Mouse (Mus musculus): ENCODE results near the gene Kdm4a. TPM values are rescaled to one million over a fixed set of nuclear protein-coding genes. Genes with fewer than 3 reads are reported as not detected.

The Kdm4a gene
- total and polyA plus RNA-seq, 3 experiments = 36.9 to 58.8 (median 43.6) TPM

GRCm38 (mm10) chr4:118152020-118152785 lies 27.6 kb downstream of the Kdm4a start:
- Histone ChIP-seq H3K4me3 (replicated peaks in 1 of 3; ENCODE audit: low read depth in 2 of 3, low read length in 2 of 3, poor library complexity in 1 of 3) (no peak overlapping the region), H3K27ac (ENCODE audit: insufficient read depth, low read depth) (no peak overlapping the region), H3K9me3 (replicated peaks; ENCODE audit: low read length) (no peaks in the 10 kb centered on the region), H3K79me2 (replicated peaks; ENCODE audit: control insufficient read depth, extremely low read depth, insufficient read depth, poor library complexity, severe bottlenecking) (no peaks in the 10 kb centered on the region), H3K27me3 (replicated peaks) (no peaks in the 10 kb centered on the region), H3K4me1 (ENCODE audit: control insufficient read depth in 1 of 2, insufficient read depth in 2 of 2) (peaks cover 31 to 61% of the 10 kb centered on the region in 2 experiments), H3K4me2 (ENCODE audit: insufficient read depth, low read depth, poor library complexity, severe bottlenecking) (no peak overlapping the region), H3K36me3 (replicated peaks in 1 of 2; ENCODE audit: control insufficient read depth in 1 of 2, insufficient read depth in 1 of 2, low read length in 1 of 2) (peaks cover 81 to 92% of the 10 kb centered on the region in 2 experiments), H3K9ac (ENCODE audit: insufficient read depth, low read depth) (no peak overlapping the region)
- in situ Hi-C loops (cut with MboI; ENCODE audit: low pct_ligation_motif_present, low pct_unique_long_range_greater_than_20kb, low sequenced_read_pairs) (no loop called here), dilution Hi-C loops (cut with MboI; ENCODE audit: extremely low pct_ligation_motif_present, extremely low pct_unique_long_range_greater_than_20kb, low sequenced_read_pairs) (no loop called here)
- TF ChIP-seq MAX (IDR thresholded peaks at IDR 0.05; ENCODE audit: low read length) (no peak), ELF1 (IDR thresholded peaks at IDR 0.05; ENCODE audit: low read depth, low read length) (peak; percentile 58), NRF1 (IDR thresholded peaks at IDR 0.05; ENCODE audit: low read depth, low read length) (no peak)
- peak; percentile 53 for DNase-seq (ENCODE audit: extremely low read depth)

GRCm38 (mm10) chr4:118150804-118151203 lies 29.0 kb downstream of the Kdm4a start:
- H3K79me2 ChIP-seq (replicated peaks; ENCODE audit: control insufficient read depth, extremely low read depth, insufficient read depth, poor library complexity, severe bottlenecking) = no peaks in the 10 kb centered on the region
- dilution Hi-C loops (cut with MboI; ENCODE audit: extremely low pct_ligation_motif_present, extremely low pct_unique_long_range_greater_than_20kb, low sequenced_read_pairs) = no loop called here

GRCm38 (mm10) chr4:118149956-118150680 lies 29.7 kb downstream of the Kdm4a start:
- TF ChIP-seq MYC (IDR thresholded peaks at IDR 0.05; ENCODE audit: low read depth, low read length) = no peak
- TF ChIP-seq SIN3A (IDR thresholded peaks at IDR 0.05; ENCODE audit: low read length) = no peak
- Histone ChIP-seq H3K36me3 (replicated peaks in 1 of 2; ENCODE audit: control insufficient read depth in 1 of 2, insufficient read depth in 1 of 2, low read length in 1 of 2) (peaks cover 84 to 93% of the 10 kb centered on the region in 2 experiments), H3K27me3 (replicated peaks) (no peaks in the 10 kb centered on the region), H3K9ac (ENCODE audit: insufficient read depth, low read depth) (no peak overlapping the region), H3K4me3 (replicated peaks in 1 of 3; ENCODE audit: low read depth in 2 of 3, low read length in 2 of 3, poor library complexity in 1 of 3) (no peak overlapping the region), H3K79me2 (replicated peaks; ENCODE audit: control insufficient read depth, extremely low read depth, insufficient read depth, poor library complexity, severe bottlenecking) (no peaks in the 10 kb centered on the region), H3K4me2 (ENCODE audit: insufficient read depth, low read depth, poor library complexity, severe bottlenecking) (no peak overlapping the region), H3K9me3 (replicated peaks; ENCODE audit: low read length) (no peaks in the 10 kb centered on the region), H3K4me1 (ENCODE audit: control insufficient read depth in 1 of 2, insufficient read depth in 2 of 2) (peaks cover 33 to 76% of the 10 kb centered on the region in 2 experiments), H3K27ac (ENCODE audit: insufficient read depth, low read depth) (peak overlapping the region; percentile 45)
- in situ Hi-C loops (cut with MboI; ENCODE audit: low pct_ligation_motif_present, low pct_unique_long_range_greater_than_20kb, low sequenced_read_pairs) = no loop called here
- no peak for DNase-seq (ENCODE audit: extremely low read depth)
- dilution Hi-C loops (cut with MboI; ENCODE audit: extremely low pct_ligation_motif_present, extremely low pct_unique_long_range_greater_than_20kb, low sequenced_read_pairs) = no loop called here

More at GRCm38 (mm10) chr4:118150804-118151203, 29.0 kb downstream of the Kdm4a start:
- Histone ChIP-seq H3K9me3 (replicated peaks; ENCODE audit: low read length) (no peaks in the 10 kb centered on the region), H3K27ac (ENCODE audit: insufficient read depth, low read depth) (no peak overlapping the region), H3K4me1 (ENCODE audit: control insufficient read depth in 1 of 2, insufficient read depth in 2 of 2) (peaks cover 31 to 72% of the 10 kb centered on the region in 2 experiments), H3K9ac (ENCODE audit: insufficient read depth, low read depth) (no peak overlapping the region), H3K4me2 (ENCODE audit: insufficient read depth, low read depth, poor library complexity, severe bottlenecking) (no peak overlapping the region), H3K4me3 (replicated peaks in 1 of 3; ENCODE audit: low read depth in 2 of 3, low read length in 2 of 3, poor library complexity in 1 of 3) (no peak overlapping the region), H3K36me3 (replicated peaks in 1 of 2; ENCODE audit: control insufficient read depth in 1 of 2, insufficient read depth in 1 of 2, low read length in 1 of 2) (peaks cover 84 to 93% of the 10 kb centered on the region in 2 experiments), H3K27me3 (replicated peaks) (no peaks in the 10 kb centered on the region)
- no peak for DNase-seq (ENCODE audit: extremely low read depth)
- in situ Hi-C loops (cut with MboI; ENCODE audit: low pct_ligation_motif_present, low pct_unique_long_range_greater_than_20kb, low sequenced_read_pairs) = no loop called here
- no peak for TF ChIP-seq MAX (IDR thresholded peaks at IDR 0.05; ENCODE audit: low read length)
- no peak for TF ChIP-seq MXI1 (IDR thresholded peaks at IDR 0.05; ENCODE audit: low read depth, low read length)
- no peak for TF ChIP-seq IRF4 (IDR thresholded peaks at IDR 0.05; ENCODE audit: low read depth, low read length)
- TF ChIP-seq POLR2A (IDR thresholded peaks at IDR 0.05; ENCODE audit: low read depth, low read length) = no peak
- TF ChIP-seq ZC3H11A (IDR thresholded peaks at IDR 0.05; ENCODE audit: low read depth, low read length) = no peak
- no peak for TF ChIP-seq HCFC1 (IDR thresholded peaks at IDR 0.05; ENCODE audit: low read depth, low read length)
- no peak for TF ChIP-seq MEF2A (IDR thresholded peaks at IDR 0.05; ENCODE audit: borderline replicate concordance, low read depth, low read length)
- no peak for TF ChIP-seq TBP (conservative IDR thresholded peaks at IDR 0.05; ENCODE audit: low read depth, low read length)
- no peak for TF ChIP-seq ZNF384 (IDR thresholded peaks at IDR 0.05; ENCODE audit: low read depth, low read length)
- no peak for TF ChIP-seq NRF1 (IDR thresholded peaks at IDR 0.05; ENCODE audit: low read depth, low read length)
- no peak for TF ChIP-seq MAZ (IDR thresholded peaks at IDR 0.05; ENCODE audit: low read depth, low read length)
- no peak for TF ChIP-seq PAX5 (IDR thresholded peaks at IDR 0.05; ENCODE audit: low read length)
- no peak for TF ChIP-seq E2F4 (IDR thresholded peaks at IDR 0.05; ENCODE audit: insufficient replicate concordance, low read depth, low read length)
- no peak for TF ChIP-seq ETS1 (conservative IDR thresholded peaks at IDR 0.05; ENCODE audit: low read depth, low read length)
- TF ChIP-seq TCF12 (IDR thresholded peaks at IDR 0.05; ENCODE audit: low read depth, low read length) = no peak
- no peak for TF ChIP-seq BHLHE40 (IDR thresholded peaks at IDR 0.05; ENCODE audit: low read depth, low read length)
- no peak for TF ChIP-seq SMC3 (IDR thresholded peaks at IDR 0.05; ENCODE audit: low read depth, low read length)
- no peak for TF ChIP-seq UBTF (IDR thresholded peaks at IDR 0.05; ENCODE audit: low read depth, low read length)
- no peak for TF ChIP-seq RAD21 (IDR thresholded peaks at IDR 0.05; ENCODE audit: low read depth, low read length)
